In the genomic region with DNA sequence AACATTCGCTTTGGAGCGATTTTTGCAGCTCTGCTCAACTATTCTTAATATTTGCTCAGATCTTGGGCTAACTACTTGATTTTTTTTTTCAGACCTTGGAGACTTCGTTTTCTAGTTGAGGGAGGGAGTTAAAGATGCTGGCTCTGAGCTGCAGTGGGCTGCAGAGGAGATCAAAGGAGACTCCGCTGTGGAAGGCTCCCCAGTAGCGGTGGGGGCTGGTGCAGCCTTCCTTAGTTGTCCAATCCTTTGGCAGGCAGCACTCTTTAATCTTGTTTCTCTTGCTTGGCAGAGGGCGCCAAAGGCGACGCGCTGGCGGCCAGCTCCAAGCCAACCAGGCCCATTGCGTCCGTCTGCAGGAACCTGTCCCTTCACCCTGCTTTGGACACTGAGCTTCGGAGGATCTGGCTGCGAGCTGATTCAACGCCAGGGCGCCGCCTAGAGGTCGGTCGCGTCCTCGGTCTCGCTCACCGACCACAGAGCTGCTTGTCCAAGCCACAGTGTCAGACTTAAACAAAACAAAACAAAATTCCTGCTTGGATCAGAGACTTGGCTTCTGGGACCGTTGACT, we compare ENCODE assay signal across 8 mouse cellular contexts. TPM values are rescaled to one million over a fixed set of nuclear protein-coding genes. Genes with fewer than 3 reads are reported as not detected.
DNase-seq lines count a peak whose midpoint lies in the region; ATAC-seq lines count a peak whose summit lies in the region.
"Had no signal": no experiment of that assay in that cellular context is flagged by ENCODE, and none has a peak within 500 bp of the region (broad histone marks: within the 10 kb centered on the region; RNA-seq: fewer than 3 reads in every experiment).

No protein-coding gene starts in this region.

- no peaks in the 10 kb centered on the region for H3K4me1 ChIP-seq in liver, embryonic 11.5 days (replicated peaks; ENCODE audit: control insufficient read depth, insufficient read depth, low read length)
- no peaks in the 10 kb centered on the region for H3K4me1 ChIP-seq in embryonic facial prominence, embryonic 14.5 days (ENCODE audit: control insufficient read depth, insufficient read depth, low read length)
- peaks cover 10% of the 10 kb centered on the region for H3K4me1 ChIP-seq in limb, embryonic 11.5 days (ENCODE audit: control insufficient read depth, insufficient read depth, low read length)
- peaks cover 43% of the 10 kb centered on the region for H3K4me1 ChIP-seq in neural tube, embryonic 14.5 days (ENCODE audit: control insufficient read depth, insufficient read depth, low read length)
- H3K4me1 ChIP-seq: heart, embryonic 13.5 days had no signal

- DNase-seq in liver = peak; percentile 65
- DNase-seq in liver, embryonic 11.5 days (ENCODE audit: low spot score) = no peak
- peak; percentile 95 to 97 for DNase-seq in adrenal gland, adult (ENCODE audit: inconsistent age in 2 of 2, low spot score in 1 of 2)
- DNase-seq in embryonic facial prominence, embryonic 14.5 days (ENCODE audit: low spot score) = peak; percentile 48
- DNase-seq in limb, embryonic 11.5 days (ENCODE audit: low spot score) = peak; percentile 93
- no peak for DNase-seq in right cerebral cortex, postnatal 14 days

- H3K36me3 ChIP-seq in liver, embryonic 11.5 days (ENCODE audit: control insufficient read depth, insufficient read depth, low read length) = no peaks in the 10 kb centered on the region
- H3K36me3 ChIP-seq in embryonic facial prominence, embryonic 14.5 days (ENCODE audit: control insufficient read depth, insufficient read depth, low read length) = no peaks in the 10 kb centered on the region
- no peaks in the 10 kb centered on the region for H3K36me3 ChIP-seq in limb, embryonic 11.5 days (ENCODE audit: control insufficient read depth, insufficient read depth, low read length)
- H3K36me3 ChIP-seq in neural tube, embryonic 14.5 days (ENCODE audit: control insufficient read depth, insufficient read depth, low read length) = no peaks in the 10 kb centered on the region
- H3K36me3 ChIP-seq: heart, embryonic 13.5 days had no signal

- peaks cover 100% of the 10 kb centered on the region for H3K27me3 ChIP-seq in liver, embryonic 11.5 days (replicated peaks; ENCODE audit: control insufficient read depth, insufficient read depth, low read length)
- peaks cover 99% of the 10 kb centered on the region for H3K27me3 ChIP-seq in embryonic facial prominence, embryonic 14.5 days (replicated peaks; ENCODE audit: control insufficient read depth, insufficient read depth, low read length)
- H3K27me3 ChIP-seq in limb, embryonic 11.5 days (ENCODE audit: control insufficient read depth, insufficient read depth, low read length) = peaks cover 73% of the 10 kb centered on the region
- H3K27me3 ChIP-seq in neural tube, embryonic 14.5 days (ENCODE audit: control insufficient read depth, insufficient read depth, low read length) = 0 out of 2 replicates have a peak, but pooled peaks cover 2% of the 10 kb centered on the region

- ATAC-seq in liver, embryonic 11.5 days (replicated peaks; ENCODE audit: low FRiP score) = no peak
- ATAC-seq in embryonic facial prominence, embryonic 14.5 days (ENCODE audit: low read depth) = no peak
- ATAC-seq in limb, embryonic 11.5 days (ENCODE audit: insufficient number of reproducible peaks, low FRiP score, low TSS enrichment, low read depth) = no peak
- ATAC-seq in neural tube, embryonic 14.5 days (ENCODE audit: low read depth) = peak; percentile 32; the same call in 1 of the 2 replicates

- H3K9me3 ChIP-seq in liver, embryonic 11.5 days (ENCODE audit: control insufficient read depth, low read length) = no peaks in the 10 kb centered on the region
- H3K9me3 ChIP-seq in embryonic facial prominence, embryonic 14.5 days (ENCODE audit: control insufficient read depth, low read length) = no peaks in the 10 kb centered on the region
- H3K9me3 ChIP-seq in limb, embryonic 11.5 days (ENCODE audit: control insufficient read depth, low read length) = no peaks in the 10 kb centered on the region
- no peaks in the 10 kb centered on the region for H3K9me3 ChIP-seq in neural tube, embryonic 14.5 days (ENCODE audit: control insufficient read depth, low read length)
- H3K9me3 ChIP-seq: heart, embryonic 13.5 days had no signal

- H3K9ac ChIP-seq in liver, embryonic 11.5 days (ENCODE audit: low read depth, low read length) = no peak overlapping the region
- H3K9ac ChIP-seq in embryonic facial prominence, embryonic 14.5 days (ENCODE audit: low read depth, low read length) = no peak overlapping the region
- H3K9ac ChIP-seq in limb, embryonic 11.5 days (ENCODE audit: low read length) = no peak overlapping the region
- H3K9ac ChIP-seq in neural tube, embryonic 14.5 days (replicated peaks; ENCODE audit: low read depth, low read length) = no peak overlapping the region
- H3K9ac ChIP-seq: heart, embryonic 13.5 days had no signal

- no peak overlapping the region for H3K27ac ChIP-seq in liver, embryonic 11.5 days (ENCODE audit: low read depth, low read length)
- H3K27ac ChIP-seq in embryonic facial prominence, embryonic 14.5 days (replicated peaks; ENCODE audit: low read depth, low read length) = no peak overlapping the region
- no peak overlapping the region for H3K27ac ChIP-seq in limb, embryonic 11.5 days (replicated peaks; ENCODE audit: low read depth, low read length)
- no peak overlapping the region for H3K27ac ChIP-seq in neural tube, embryonic 14.5 days (ENCODE audit: low read depth, low read length)
- H3K27ac ChIP-seq: heart, embryonic 13.5 days had no signal

- H3K4me3 ChIP-seq in liver, embryonic 11.5 days (ENCODE audit: low read depth, low read length) = no peak overlapping the region
- H3K4me3 ChIP-seq in embryonic facial prominence, embryonic 14.5 days (ENCODE audit: low read depth, low read length) = no peak overlapping the region
- no peak overlapping the region for H3K4me3 ChIP-seq in limb, embryonic 11.5 days (ENCODE audit: low read depth, low read length)
- no peak overlapping the region for H3K4me3 ChIP-seq in neural tube, embryonic 14.5 days (ENCODE audit: low read depth, low read length)
- H3K4me3 ChIP-seq: heart, embryonic 13.5 days had no signal

- 2% methylated on average over 24 of the region's 24 CpGs for WGBS in liver, embryonic 11.5 days
- WGBS in embryonic facial prominence, embryonic 14.5 days = 2% methylated on average over 24 of the region's 24 CpGs
- under 1% methylated on average over 24 of the region's 24 CpGs for WGBS in limb, embryonic 11.5 days
- WGBS in neural tube, embryonic 14.5 days = 4% methylated on average over 24 of the region's 24 CpGs

- H3K4me2 ChIP-seq in liver, embryonic 11.5 days = no peak overlapping the region
- H3K4me2 ChIP-seq in embryonic facial prominence, embryonic 14.5 days (ENCODE audit: low read depth, low read length) = no peak overlapping the region
- no peak overlapping the region for H3K4me2 ChIP-seq in limb, embryonic 11.5 days (ENCODE audit: low read depth, severe bottlenecking)
- peak overlapping the region; percentile 17; the same call in 1 of the 2 replicates for H3K4me2 ChIP-seq in neural tube, embryonic 14.5 days (ENCODE audit: low read depth, low read length)
- H3K4me2 ChIP-seq: heart, embryonic 13.5 days had no signal

RNA-seq across cellular contexts. Expression of a gene that starts 9.8 kb away (rescaled TPM):
- polyA plus RNA-seq in liver, embryonic 11.5 days (2014; fragmentation: Nextera tagmentation; extraction: Ambion mirVana) = 0.26 and 0.49 TPM in 2 replicates
- polyA plus RNA-seq in embryonic facial prominence, embryonic 14.5 days (2014; fragmentation: Nextera tagmentation; extraction: Ambion mirVana) = 0.10 TPM in 1 of 2 replicates, not detected in the other
- polyA plus RNA-seq in limb, embryonic 11.5 days (2014; fragmentation: Nextera tagmentation; extraction: Ambion mirVana) = 1.7 and 1.8 TPM in 2 replicates
- polyA plus RNA-seq in neural tube, embryonic 14.5 days (2014; fragmentation: Nextera tagmentation; extraction: Ambion mirVana) = 106 and 114 TPM in 2 replicates
- polyA plus RNA-seq: heart, embryonic 13.5 days had no signal

RNA-seq across cellular contexts. Expression of a gene that starts 20.3 kb away (rescaled TPM):
- 0.43 and 0.62 TPM in 2 replicates for polyA plus RNA-seq in liver, embryonic 11.5 days (2014; fragmentation: Nextera tagmentation; extraction: Ambion mirVana)
- polyA plus RNA-seq in embryonic facial prominence, embryonic 14.5 days (2014; fragmentation: Nextera tagmentation; extraction: Ambion mirVana) = not detected in 2 replicates
- polyA plus RNA-seq in limb, embryonic 11.5 days (2014; fragmentation: Nextera tagmentation; extraction: Ambion mirVana) = 0.38 and 0.89 TPM in 2 replicates
- polyA plus RNA-seq in neural tube, embryonic 14.5 days (2014; fragmentation: Nextera tagmentation; extraction: Ambion mirVana) = 78.6 and 120 TPM in 2 replicates
- polyA plus RNA-seq: heart, embryonic 13.5 days had no signal

RNA-seq across cellular contexts. Expression of a gene that starts 25.0 kb away (rescaled TPM):
- polyA plus RNA-seq in liver, embryonic 11.5 days (2014; fragmentation: Nextera tagmentation; extraction: Ambion mirVana) = 1.6 and 2.0 TPM in 2 replicates
- polyA plus RNA-seq in embryonic facial prominence, embryonic 14.5 days (2014; fragmentation: Nextera tagmentation; extraction: Ambion mirVana) = 0.39 and 0.42 TPM in 2 replicates
- 3.7 and 4.3 TPM in 2 replicates for polyA plus RNA-seq in limb, embryonic 11.5 days (2014; fragmentation: Nextera tagmentation; extraction: Ambion mirVana)
- 120 and 133 TPM in 2 replicates for polyA plus RNA-seq in neural tube, embryonic 14.5 days (2014; fragmentation: Nextera tagmentation; extraction: Ambion mirVana)

RNA-seq across cellular contexts. Expression of a gene that starts 30.9 kb away (rescaled TPM):
- 1.9 and 2.4 TPM in 2 replicates for polyA plus RNA-seq in liver, embryonic 11.5 days (2014; fragmentation: Nextera tagmentation; extraction: Ambion mirVana)
- polyA plus RNA-seq in embryonic facial prominence, embryonic 14.5 days (2014; fragmentation: Nextera tagmentation; extraction: Ambion mirVana) = 0.22 and 0.97 TPM in 2 replicates
- 1.9 and 2.8 TPM in 2 replicates for polyA plus RNA-seq in limb, embryonic 11.5 days (2014; fragmentation: Nextera tagmentation; extraction: Ambion mirVana)
- 138 and 141 TPM in 2 replicates for polyA plus RNA-seq in neural tube, embryonic 14.5 days (2014; fragmentation: Nextera tagmentation; extraction: Ambion mirVana)

RNA-seq across cellular contexts. Expression of a gene that starts 41.7 kb away (rescaled TPM):
- 3.7 and 4.5 TPM in 2 replicates for polyA plus RNA-seq in liver, embryonic 11.5 days (2014; fragmentation: Nextera tagmentation; extraction: Ambion mirVana)
- 1.8 and 2.4 TPM in 2 replicates for polyA plus RNA-seq in embryonic facial prominence, embryonic 14.5 days (2014; fragmentation: Nextera tagmentation; extraction: Ambion mirVana)
- 2.1 and 2.6 TPM in 2 replicates for polyA plus RNA-seq in limb, embryonic 11.5 days (2014; fragmentation: Nextera tagmentation; extraction: Ambion mirVana)
- 49.1 and 52.4 TPM in 2 replicates for polyA plus RNA-seq in neural tube, embryonic 14.5 days (2014; fragmentation: Nextera tagmentation; extraction: Ambion mirVana)

Comparison
In these comparisons a context has a peak if more than half of its experiments do, and no peak if none do; other contexts are left out.
1. DNase-seq: peak in liver (single experiment), adrenal gland, adult (2 of 2), embryonic facial prominence, embryonic 14.5 days (single experiment) and limb, embryonic 11.5 days (single experiment); none in liver, embryonic 11.5 days (single experiment) and right cerebral cortex, postnatal 14 days (single experiment).
2. RNA of a gene that starts 9.8 kb away (polyA plus RNA-seq): 106 to 114 TPM in neural tube, embryonic 14.5 days; 1.7 to 1.8 TPM in limb, embryonic 11.5 days, 0.26 to 0.49 TPM in liver, embryonic 11.5 days and 0.10 TPM in embryonic facial prominence, embryonic 14.5 days; every median in the first group is over 10 times any median in the second.
3. RNA of a gene that starts 20.3 kb away (polyA plus RNA-seq): 78.6 to 120 TPM in neural tube, embryonic 14.5 days; 0.38 to 0.89 TPM in limb, embryonic 11.5 days, 0.43 to 0.62 TPM in liver, embryonic 11.5 days and not detected in embryonic facial prominence, embryonic 14.5 days; every median in the first group is over 10 times any median in the second.
4. RNA of a gene that starts 25.0 kb away (polyA plus RNA-seq): 120 to 133 TPM in neural tube, embryonic 14.5 days; 3.7 to 4.3 TPM in limb, embryonic 11.5 days, 1.6 to 2.0 TPM in liver, embryonic 11.5 days and 0.39 to 0.42 TPM in embryonic facial prominence, embryonic 14.5 days; every median in the first group is over 10 times any median in the second.